Mouse (Mus musculus): Measurements from ENCODE around the gene Dcst1. TPM values are rescaled to one million over a fixed set of nuclear protein-coding genes. Genes with fewer than 3 reads are reported as not detected.
A peak's percentile ranks its signal among the peaks of the same experiment; 100 is the strongest.

Dcst1 gene
- polyA plus RNA-seq, 1 experiment from 2014 or later: 0.71 TPM

DNA sequence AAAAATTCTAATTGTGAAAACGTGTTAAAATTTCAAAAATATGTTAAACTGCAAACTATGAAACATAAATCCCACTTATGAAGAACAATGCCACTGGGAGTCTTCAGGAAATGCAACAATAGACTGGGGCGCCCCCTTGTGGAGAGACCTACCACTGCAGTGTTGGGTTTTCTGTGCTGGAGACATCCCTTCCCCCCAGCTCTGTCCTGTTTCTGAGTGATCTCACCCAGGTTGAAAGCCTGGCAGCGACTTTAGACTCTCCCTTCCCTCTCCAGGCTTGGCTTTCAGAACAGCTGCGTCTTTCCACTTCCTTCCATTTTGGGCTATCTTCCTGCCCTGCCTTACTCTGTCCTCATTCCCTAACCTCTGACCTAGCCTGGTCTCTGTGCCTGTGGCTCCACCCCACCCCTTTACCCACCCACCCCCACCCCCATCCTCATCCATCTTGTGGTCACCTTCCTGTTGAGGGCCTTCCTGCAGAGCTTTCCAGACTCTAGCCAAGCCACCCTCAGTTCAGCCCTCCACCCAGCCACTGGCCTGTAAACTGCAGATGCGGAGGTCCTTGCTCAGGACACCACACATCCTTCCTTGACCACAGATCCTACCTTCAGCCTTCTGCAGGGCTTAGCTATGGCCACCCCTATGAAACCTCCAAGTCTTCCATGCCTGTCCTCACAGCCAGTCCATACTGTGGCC lies 10.1 kb downstream of the Dcst1 start:
- no peak overlapping the region for H3K9ac ChIP-seq
- peak; percentile 31 for ATAC-seq (ENCODE audit: low FRiP score)
- H3K4me2 ChIP-seq (replicated peaks): no peak overlapping the region
- H3K27me3 ChIP-seq: peaks cover 29% of the 10 kb centered on the region
- H3K36me3 ChIP-seq: no peaks in the 10 kb centered on the region
- no peak overlapping the region for H3K27ac ChIP-seq
- H3K4me1 ChIP-seq: peaks cover 8% of the 10 kb centered on the region
- WGBS: 21% methylated on average over 5 of the region's 5 CpGs
- no peaks in the 10 kb centered on the region for H3K9me3 ChIP-seq (replicated peaks)
- H3K4me3 ChIP-seq: no peak overlapping the region

DNA sequence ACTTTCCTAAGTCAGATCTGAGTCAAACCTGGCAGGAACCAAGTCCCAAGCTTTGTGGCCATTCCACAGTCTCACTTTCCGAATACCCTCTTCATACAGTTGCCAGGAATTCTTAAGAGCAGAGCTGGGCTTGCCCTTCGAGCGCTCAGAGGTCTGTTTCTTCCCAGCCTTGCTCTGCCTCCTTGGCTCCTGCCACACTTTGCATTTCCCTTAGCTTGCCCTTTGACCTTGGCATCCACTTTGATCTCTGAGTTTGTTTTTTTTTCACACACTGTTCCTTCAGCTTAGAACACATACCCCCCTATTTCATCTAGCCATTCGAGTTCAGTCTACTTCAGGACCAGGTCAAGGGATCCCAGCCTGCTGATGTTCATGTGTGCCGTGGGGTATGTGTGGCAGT lies 13.8 kb downstream of the Dcst1 start:
- H3K9ac ChIP-seq: no peak overlapping the region
- no peak overlapping the region for H3K27ac ChIP-seq
- H3K36me3 ChIP-seq: 0 out of 2 replicates have a peak, but pooled peaks cover 1% of the 10 kb centered on the region
- H3K4me2 ChIP-seq (replicated peaks): no peak overlapping the region
- no peaks in the 10 kb centered on the region for H3K9me3 ChIP-seq (replicated peaks)
- no peak for ATAC-seq (ENCODE audit: low FRiP score)
- H3K4me3 ChIP-seq: no peak overlapping the region
- WGBS: 69% methylated on average over 5 of the region's 5 CpGs
- H3K4me1 ChIP-seq: peaks cover 15% of the 10 kb centered on the region
- peaks cover 42% of the 10 kb centered on the region for H3K27me3 ChIP-seq

DNA sequence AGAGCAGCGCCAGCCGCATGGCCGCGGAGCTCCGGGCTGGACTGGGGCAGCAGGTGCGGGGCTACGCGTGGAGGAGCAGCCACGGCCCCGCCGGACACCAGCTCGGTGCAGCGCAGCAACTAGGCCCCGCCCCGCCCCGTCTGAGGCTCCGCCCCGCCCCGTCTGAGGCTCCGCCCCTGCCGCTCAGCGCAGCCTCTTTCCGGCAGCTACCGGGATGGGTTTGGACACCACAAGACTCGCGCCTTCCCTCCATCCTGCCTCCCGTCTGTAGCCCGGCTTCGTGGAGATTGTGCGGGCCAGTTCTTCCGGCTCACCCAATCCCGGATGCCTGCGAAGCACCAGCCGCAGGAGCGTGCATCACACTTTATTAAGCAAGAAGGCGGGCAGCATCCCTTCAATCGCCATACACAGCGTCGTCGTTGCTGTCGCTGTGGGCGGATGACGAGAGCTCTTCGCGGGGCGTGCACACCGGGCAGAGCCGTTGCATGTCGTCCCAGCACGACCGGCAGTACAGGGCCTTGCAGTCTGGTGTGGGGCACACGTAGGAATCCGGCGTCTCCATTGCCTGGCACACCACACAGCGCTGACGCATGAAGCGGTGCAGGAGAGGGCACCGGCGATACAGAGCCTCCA lies 15.1 kb downstream of the Dcst1 start, which contains the start of gene Adam15:
Gene Adam15 (minus strand): TSS at position 128 of the 633 bp plus-strand sequence.
- Histone ChIP-seq H3K27me3 (peaks cover 39% of the 10 kb centered on the region), H3K9ac (peak within 1 kb of the TSS; percentile 64)
- 1% methylated on average over 56 of the region's 59 CpGs for WGBS

DNA sequence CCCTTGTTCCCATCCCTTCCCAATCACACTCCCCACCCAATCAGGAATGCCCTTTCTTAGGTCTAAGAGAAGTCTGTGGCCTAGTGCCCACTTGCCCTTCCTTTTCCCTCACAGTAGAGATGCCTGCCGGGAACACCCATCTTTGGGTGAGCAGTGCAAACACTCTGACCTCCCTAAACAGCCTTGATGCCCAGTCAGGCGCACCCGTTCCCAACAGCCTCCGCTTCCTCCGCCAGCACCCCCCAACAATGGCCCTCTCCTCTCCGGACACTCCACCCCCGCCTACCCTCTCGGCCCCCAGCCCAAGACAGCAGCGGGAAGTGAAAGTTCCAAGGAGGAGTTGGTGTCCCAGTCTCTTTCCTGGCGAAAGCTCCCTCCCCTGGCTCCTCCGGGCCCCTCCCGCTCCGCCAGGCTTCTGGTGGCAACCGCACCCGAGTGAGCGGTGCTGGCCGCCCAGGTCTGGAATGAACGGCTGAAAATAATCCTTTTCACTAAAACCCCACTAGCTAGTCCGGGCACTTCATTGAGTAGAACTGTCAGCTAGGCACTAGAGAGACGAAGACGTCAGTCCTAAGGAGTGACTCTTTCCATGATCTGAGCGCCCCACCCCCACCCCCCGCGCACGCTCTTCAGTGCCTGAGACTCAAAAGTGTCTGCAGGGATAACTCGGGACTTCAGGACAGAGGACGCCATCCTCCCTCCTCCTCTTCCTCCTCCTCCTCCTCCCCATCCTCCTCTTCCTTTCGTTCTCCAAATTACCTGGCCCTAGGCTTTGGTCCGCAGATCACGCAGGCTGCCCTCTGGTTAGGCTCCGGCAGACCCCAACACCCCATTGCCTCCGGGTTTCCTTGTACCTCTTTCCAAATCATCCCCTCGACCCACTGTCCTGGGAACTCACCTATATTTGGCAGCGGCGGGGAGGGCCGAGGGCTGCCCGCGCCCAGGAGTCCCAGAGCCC lies 15.9 kb downstream of the Dcst1 start:
- Histone ChIP-seq H3K9me3 (replicated peaks) (no peaks in the 10 kb centered on the region), H3K36me3 (0 out of 2 replicates have a peak, but pooled peaks cover 7% of the 10 kb centered on the region), H3K27me3 (peaks cover 39% of the 10 kb centered on the region), H3K9ac (peak overlapping the region; percentile 64), H3K4me1 (peaks cover 15% of the 10 kb centered on the region), H3K4me3 (peak overlapping the region; percentile 60), H3K4me2 (replicated peaks) (peak overlapping the region; percentile 94), H3K27ac (peak overlapping the region; percentile 78)
- under 1% methylated on average over 38 of the region's 38 CpGs for WGBS
- peak; percentile 29; the same call in 1 of the 2 replicates for ATAC-seq (ENCODE audit: low FRiP score)

More for the DNA sequence above, 15.1 kb downstream of the Dcst1 start, which contains the start of gene Adam15:
- H3K4me1 ChIP-seq: peaks cover 15% of the 10 kb centered on the region
- peak within 1 kb of the TSS; percentile 78 for H3K27ac ChIP-seq
- H3K4me3 ChIP-seq: peak within 1 kb of the TSS; percentile 60
- peak; percentile 93 for ATAC-seq (ENCODE audit: low FRiP score)
- no peaks in the 10 kb centered on the region for H3K9me3 ChIP-seq (replicated peaks)
- peak within 1 kb of the TSS; percentile 94 for H3K4me2 ChIP-seq (replicated peaks)
- H3K36me3 ChIP-seq: 0 out of 2 replicates have a peak, but pooled peaks cover 7% of the 10 kb centered on the region

DNA sequence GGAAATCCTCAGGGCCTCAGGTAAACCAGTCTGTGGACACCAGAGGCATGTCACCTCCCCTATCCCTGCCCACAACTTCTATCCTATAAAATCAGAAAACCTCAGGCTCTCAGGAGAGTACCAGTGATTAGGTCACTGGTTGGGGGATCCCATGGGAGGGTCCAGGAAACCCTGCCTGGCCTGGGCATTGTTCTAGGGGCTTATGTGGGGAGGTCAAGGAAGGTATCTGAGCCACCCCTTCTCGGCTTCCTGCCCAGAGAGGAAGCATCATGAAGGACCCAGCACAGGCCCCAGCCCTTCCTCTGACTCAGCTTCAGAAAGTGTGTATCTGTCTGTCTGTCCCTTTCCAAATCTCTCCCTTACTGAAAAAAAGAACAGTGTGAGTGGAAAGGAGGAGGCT lies 17.1 kb downstream of the Dcst1 start:
- H3K4me3 ChIP-seq: no peak overlapping the region
- no peak for ATAC-seq (ENCODE audit: low FRiP score)
- H3K36me3 ChIP-seq: peaks cover 16% of the 10 kb centered on the region; the same call in 1 of the 2 replicates
- no peak overlapping the region for H3K9ac ChIP-seq
- no peaks in the 10 kb centered on the region for H3K9me3 ChIP-seq (replicated peaks)
- H3K4me1 ChIP-seq: peaks cover 15% of the 10 kb centered on the region
- no peak overlapping the region for H3K4me2 ChIP-seq (replicated peaks)
- H3K27me3 ChIP-seq: peaks cover 32% of the 10 kb centered on the region
- H3K27ac ChIP-seq: no peak overlapping the region
- WGBS: 55% methylated on average over 1 of the region's 1 CpGs

DNA sequence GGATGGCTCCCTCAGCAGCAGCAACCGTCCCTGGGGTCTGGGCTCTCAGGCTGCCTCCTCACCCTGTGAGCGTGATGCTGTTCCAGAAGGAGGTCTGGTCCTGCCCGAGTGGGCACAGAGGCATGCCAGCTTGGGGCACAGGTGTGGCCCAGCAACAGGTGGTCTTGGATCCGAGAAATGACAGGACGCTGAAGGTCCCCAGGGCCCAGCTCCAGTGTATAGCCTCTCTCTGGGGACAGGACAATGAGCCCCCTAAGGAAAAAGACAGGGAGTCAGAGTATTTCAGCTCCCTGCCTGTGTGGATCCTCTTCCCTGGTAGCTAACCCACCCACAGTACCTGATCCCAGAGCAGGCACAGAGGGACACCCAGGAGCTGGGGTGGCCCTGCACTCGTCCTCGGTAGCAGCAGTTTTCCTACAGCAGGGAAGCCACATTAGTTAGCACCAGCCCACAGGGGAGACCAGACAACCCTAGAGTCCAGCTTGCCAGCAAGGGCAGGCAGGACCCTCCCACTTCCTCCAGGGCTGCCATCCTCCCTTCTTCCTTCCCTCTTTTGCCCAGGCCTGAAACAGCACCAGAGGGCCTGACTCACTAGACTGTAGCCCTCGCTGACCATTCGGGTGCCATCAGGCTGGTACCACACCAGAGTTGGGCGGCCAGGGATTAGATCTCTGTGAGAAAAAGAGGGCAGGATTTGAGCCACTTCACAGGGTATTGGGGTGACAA lies 18.1 kb downstream of the Dcst1 start:
- Histone ChIP-seq H3K9ac (no peak overlapping the region), H3K4me3 (no peak overlapping the region), H3K27me3 (peaks cover 23% of the 10 kb centered on the region), H3K27ac (no peak overlapping the region), H3K4me1 (peaks cover 15% of the 10 kb centered on the region), H3K4me2 (replicated peaks) (no peak overlapping the region), H3K9me3 (replicated peaks) (no peaks in the 10 kb centered on the region), H3K36me3 (peaks cover 16% of the 10 kb centered on the region; the same call in 1 of the 2 replicates)
- WGBS: 84% methylated on average over 10 of the region's 10 CpGs
- ATAC-seq (ENCODE audit: low FRiP score): no peak

DNA sequence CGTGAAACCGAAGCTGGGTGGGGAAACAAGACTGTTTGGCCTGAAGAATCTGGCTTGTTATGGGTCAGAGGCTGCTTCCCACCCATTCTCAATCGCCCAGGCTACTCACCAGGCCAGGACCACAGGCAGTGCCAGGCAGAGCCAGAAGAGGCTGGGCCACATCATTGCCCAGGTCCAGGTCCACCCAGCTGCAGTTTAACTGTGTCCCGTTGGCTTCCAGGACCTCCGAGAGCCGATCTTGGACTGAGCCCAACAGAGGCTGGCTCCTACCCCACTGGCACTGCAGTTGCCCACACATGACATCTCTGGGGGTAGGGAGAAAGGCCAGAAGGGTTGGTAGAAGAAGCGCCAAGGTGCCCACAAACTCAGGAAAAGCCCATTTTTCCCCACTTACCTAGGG lies 21.8 kb downstream of the Dcst1 start:
- Histone ChIP-seq H3K4me1 (peaks cover 17% of the 10 kb centered on the region), H3K4me2 (replicated peaks) (no peak overlapping the region), H3K4me3 (no peak overlapping the region), H3K27me3 (peaks cover 10% of the 10 kb centered on the region), H3K36me3 (peaks cover 16% of the 10 kb centered on the region; the same call in 1 of the 2 replicates), H3K9me3 (replicated peaks) (no peaks in the 10 kb centered on the region), H3K27ac (no peak overlapping the region), H3K9ac (no peak overlapping the region)
- WGBS: 90% methylated on average over 7 of the region's 7 CpGs
- no peak for ATAC-seq (ENCODE audit: low FRiP score)

DNA sequence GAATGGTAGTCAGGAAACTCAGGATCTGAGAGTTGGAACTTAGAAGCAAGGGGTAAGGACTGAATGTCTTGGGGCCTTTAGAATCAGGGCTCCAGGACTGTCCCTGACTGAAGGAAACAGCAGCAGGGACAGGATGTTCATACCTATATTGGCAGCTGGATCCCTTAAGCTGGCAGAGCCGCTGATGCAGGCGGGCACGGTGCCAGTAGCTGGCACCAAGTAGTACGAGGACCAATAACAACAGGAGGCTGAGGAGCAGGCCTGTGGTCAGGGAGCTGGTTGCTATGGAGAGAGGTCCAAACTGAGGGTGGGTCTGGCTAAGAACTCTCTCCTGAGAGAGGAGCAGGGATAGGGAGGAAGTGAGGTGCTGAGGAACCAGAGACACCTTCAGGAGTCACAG lies 23.3 kb downstream of the Dcst1 start:
- no peak for ATAC-seq (ENCODE audit: low FRiP score)
- Histone ChIP-seq H3K4me1 (peaks cover 24% of the 10 kb centered on the region), H3K36me3 (peaks cover 16% of the 10 kb centered on the region; the same call in 1 of the 2 replicates), H3K4me3 (no peak overlapping the region), H3K9ac (no peak overlapping the region), H3K27ac (no peak overlapping the region), H3K27me3 (no peaks in the 10 kb centered on the region), H3K9me3 (replicated peaks) (no peaks in the 10 kb centered on the region), H3K4me2 (replicated peaks) (no peak overlapping the region)
- WGBS: 89% methylated on average over 4 of the region's 4 CpGs

DNA sequence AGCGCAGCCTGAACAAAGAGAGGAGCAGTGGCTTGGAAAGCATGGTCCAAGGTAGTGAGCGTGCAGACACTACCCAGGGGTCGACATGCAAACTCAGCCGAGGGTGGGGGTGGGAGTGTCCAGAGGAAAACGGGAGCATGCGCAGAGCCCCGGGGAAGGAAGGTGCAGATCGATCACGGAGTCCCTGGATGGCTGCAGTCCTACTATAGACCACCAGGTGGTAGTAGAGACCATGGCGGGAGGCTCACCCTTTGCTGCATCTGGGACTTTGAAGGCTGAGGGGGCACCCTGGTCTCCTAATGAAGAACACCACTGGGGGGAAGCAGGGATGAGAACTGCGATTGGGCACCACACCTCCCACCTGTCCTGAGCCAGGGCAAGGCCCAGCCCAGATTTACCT lies 24.6 kb downstream of the Dcst1 start:
- 3% methylated on average over 11 of the region's 11 CpGs for WGBS
- peak; percentile 18; the same call in 1 of the 2 replicates for ATAC-seq (ENCODE audit: low FRiP score)
- no peaks in the 10 kb centered on the region for H3K9me3 ChIP-seq (replicated peaks)
- peaks cover 9% of the 10 kb centered on the region; the same call in 1 of the 2 replicates for H3K36me3 ChIP-seq
- H3K27ac ChIP-seq: no peak overlapping the region
- peak overlapping the region; percentile 52 for H3K9ac ChIP-seq
- peak overlapping the region; percentile 69 for H3K4me2 ChIP-seq (replicated peaks)
- H3K4me3 ChIP-seq: peak overlapping the region; percentile 26
- H3K27me3 ChIP-seq: no peaks in the 10 kb centered on the region
- peaks cover 36% of the 10 kb centered on the region for H3K4me1 ChIP-seq

DNA sequence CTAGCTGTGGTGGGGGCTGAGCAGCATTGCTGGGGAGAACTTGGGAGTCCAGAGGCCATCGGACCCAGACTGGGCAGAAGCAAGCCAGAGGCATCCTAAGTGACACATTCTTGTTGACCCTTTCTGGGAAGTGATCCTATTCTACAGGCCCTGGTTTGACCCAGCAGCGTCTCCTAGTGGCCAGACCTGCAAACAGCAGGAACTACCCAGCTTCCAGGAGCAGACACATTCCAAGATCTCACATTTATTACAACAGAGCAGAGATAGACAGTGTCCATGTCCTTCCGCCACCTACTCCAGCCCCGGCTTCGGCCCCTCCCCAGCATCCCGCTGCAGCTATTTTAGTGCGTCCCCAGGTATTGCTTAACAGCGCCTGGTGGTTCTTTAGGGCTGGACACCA lies 25.6 kb downstream of the Dcst1 start:
- 28% methylated on average over 8 of the region's 8 CpGs for WGBS
- peak overlapping the region; percentile 69 for H3K4me2 ChIP-seq (replicated peaks)
- H3K4me1 ChIP-seq: peaks cover 36% of the 10 kb centered on the region
- peaks cover 16% of the 10 kb centered on the region for H3K36me3 ChIP-seq
- H3K27ac ChIP-seq: no peak overlapping the region
- 0 out of 2 replicates have a peak overlapping the region, but pooled peaks have one; percentile 26 for H3K4me3 ChIP-seq
- no peaks in the 10 kb centered on the region for H3K27me3 ChIP-seq
- no peak overlapping the region for H3K9ac ChIP-seq
- no peak for ATAC-seq (ENCODE audit: low FRiP score)
- H3K9me3 ChIP-seq (replicated peaks): no peaks in the 10 kb centered on the region

Data from hindbrain, embryonic 12.5 days (tissue).